Mouse (Mus musculus) heart, postnatal 10 days (tissue): ENCODE data around the gene Prpf40b. TPM values are rescaled to one million over a fixed set of nuclear protein-coding genes. Genes with fewer than 3 reads are reported as not detected.

Experiments
- DNase-seq, 2 experiments: peaks; one replicate each; pipeline ENCODE4 v3.0.0; 2021
- intact Hi-C: fragments of 180-260 bp; cut with DNase I; formaldehyde crosslinking; loops from one replicate; pipeline ENCODE4 v1.15.1; 2025
- total RNA-seq, 2 experiments: library from RNA; stranded (reverse); gene quantifications; 2 replicates each; pipeline ENCODE4 v1.2.3; 2021

The Prpf40b gene
- total RNA-seq, 2 experiments from 2014 or later = 30.5 to 38.7 TPM

DNA sequence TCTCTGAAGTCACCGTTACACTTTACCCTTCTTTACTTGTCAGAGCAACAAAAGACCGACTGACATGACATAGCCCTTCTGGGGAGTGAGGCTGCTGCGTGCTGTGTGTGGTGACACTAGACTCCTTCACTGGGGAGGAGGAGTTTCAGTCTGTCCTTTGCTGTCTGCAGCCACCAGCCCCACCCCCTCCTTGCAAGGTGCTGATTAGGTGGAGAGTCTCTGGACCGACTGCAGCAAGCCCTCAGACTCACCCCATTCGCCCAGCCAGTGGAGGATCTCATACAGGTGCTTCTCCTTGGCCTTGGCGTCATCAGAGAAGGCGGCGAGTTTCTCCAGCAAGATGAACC lies 9.7 kb upstream of the Prpf40b start:
- no peak for DNase-seq
- intact Hi-C loops = no loop called here

DNA sequence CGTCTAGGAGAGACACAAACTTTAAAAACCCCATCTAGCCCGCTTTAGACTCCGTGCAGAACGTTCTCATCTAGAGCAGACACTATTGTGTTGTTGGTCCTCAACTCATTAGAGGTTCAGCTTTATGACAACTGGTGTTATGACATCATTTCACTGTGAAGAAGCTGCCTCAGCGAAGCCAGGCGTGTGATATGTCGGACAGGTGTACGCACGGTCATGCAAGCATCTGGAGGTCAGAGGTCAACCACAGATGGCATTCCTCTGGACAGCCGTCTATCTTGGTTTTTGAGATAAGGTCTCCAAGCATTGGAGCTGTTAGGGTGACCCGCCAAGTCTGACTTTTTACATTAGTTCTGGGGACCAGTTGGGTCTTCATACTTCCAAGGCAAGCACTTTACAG lies 4.3 kb upstream of the Prpf40b start:
- DNase-seq = no peak
- intact Hi-C loops = no loop called here

DNA sequence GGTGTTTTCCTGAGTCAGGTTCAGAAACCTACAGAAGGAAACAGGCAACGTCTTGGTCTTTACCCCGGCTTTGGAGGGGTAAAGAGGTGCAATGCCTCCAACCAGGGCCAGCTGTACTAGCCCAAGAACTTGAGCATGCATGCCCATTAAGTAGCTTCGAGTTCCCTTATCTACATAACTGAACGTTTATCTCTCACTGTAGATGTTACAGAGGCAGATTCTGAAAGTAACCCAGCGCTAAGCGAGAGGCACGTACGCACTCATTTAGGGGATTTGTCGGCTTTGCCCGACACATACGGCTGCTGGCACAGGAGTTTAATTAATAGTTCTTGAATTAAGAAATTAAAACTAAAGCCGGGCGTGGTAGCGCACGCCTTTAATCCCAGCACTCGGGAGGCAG lies 600 bp upstream of the Prpf40b start:
- intact Hi-C loops = no loop called here
- DNase-seq = no peak

DNA sequence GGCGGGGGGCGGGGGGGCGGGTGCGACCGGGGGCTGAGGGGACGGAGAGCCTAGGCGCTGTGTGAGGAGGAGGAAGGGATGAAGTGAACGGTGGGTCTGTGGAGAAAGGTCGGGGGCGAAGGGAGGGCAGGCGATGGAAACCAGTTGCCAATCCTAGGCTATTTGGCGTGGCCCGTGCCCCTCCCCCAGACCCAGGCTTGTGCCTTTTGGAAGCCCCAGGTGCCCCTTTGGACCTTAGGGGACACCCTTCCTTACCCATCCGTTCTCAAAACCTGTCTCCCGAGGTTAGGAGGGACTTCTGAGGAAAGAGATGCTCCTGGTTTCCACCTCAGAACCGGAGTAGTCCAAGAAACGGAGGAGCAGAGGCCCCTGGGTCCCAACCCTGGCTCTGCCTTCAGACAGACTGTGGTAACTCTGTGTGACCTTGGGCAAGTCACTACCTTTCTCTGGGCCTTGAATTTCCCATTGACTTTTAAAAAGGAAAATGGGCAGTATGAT lies 646 bp downstream of the Prpf40b start, which contains the start of gene Fam186b:
Gene Fam186b (minus strand): TSS at position 405 of the 498 bp plus-strand sequence.
- peak; percentile 45 to 62 for DNase-seq
- intact Hi-C loops = no loop called here

DNA sequence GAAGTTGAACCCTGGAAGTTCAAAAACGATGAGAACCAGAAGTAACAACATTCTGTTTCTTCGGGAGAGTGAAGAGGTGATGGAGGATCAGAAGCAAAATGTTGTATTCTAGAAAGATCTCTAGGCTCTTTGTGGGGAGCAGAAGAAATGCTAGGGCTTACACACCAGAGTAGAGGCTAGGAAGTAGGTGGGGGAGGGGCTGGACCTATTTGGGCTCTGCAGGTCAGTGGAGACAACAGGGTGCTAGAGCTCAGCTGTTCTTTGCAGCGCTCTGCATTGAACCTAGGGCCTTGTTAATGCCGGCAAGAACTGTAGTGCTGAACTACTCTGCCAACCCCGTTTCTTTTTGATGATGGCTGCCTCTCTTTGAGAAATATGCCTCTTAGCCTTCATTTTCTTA lies 1.3 kb downstream of the Prpf40b start:
- no peak for DNase-seq
- intact Hi-C loops = no loop called here

DNA sequence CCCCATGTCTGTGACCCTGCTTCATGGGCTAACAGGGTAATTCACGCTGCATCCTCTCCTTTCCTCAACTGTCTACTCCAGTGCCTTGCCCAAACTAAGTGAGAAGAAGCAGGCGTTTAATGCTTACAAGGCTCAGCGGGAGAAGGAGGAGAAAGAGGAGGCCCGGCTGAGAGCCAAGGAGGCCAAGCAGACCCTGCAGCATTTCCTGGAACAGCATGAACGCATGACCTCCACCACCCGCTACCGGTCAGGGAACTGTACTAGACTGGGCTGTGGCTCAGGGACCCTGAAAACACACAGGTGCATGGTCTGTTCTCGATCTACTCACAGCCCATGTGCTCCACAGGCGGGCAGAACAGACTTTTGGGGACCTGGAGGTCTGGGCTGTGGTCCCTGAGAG lies 12.6 kb downstream of the Prpf40b start:
- intact Hi-C loops = no loop called here
- DNase-seq = no peak

DNA sequence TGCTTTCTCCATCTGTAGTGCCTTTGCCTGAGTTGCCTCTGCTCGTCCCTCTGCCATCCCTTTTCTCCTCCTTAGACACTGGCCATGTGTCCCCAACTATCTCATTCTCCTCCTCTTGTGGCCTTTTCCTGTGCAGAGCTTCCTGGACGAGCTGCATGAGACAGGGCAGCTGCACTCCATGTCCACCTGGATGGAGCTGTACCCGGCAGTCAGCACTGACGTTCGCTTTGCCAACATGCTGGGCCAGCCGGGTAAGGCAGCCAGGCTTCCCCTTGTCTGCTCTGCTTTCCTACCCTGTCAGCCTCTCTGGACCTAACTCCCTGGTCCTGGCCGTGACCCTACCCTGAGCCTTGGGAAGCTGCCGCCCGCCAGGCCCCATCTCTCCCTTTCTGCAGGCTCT lies 14.7 kb downstream of the Prpf40b start:
- intact Hi-C loops = no loop called here

DNA sequence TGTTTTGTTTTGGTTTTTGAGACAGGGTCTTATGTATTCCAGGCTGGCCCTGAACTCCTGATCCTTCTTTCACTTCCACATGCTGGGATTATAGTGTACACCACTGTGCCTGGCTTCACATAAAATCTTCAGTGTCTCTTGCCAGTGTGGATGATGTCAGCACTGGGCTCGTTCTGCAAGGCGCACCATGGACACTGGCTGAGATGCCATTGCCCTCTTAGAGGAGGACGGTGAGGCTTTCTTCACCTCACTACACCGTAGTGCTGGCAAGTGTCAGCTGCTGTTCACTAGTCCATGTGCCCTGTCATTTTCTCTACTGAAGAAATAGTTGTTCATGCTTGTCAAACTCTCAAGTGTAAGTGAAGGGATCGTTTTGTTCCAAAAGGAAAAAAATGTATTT lies 15.7 kb downstream of the Prpf40b start:
- intact Hi-C loops = no loop called here
- no peak for DNase-seq

More for the DNA sequence above, 14.7 kb downstream of the Prpf40b start:
- no peak for DNase-seq

DNA sequence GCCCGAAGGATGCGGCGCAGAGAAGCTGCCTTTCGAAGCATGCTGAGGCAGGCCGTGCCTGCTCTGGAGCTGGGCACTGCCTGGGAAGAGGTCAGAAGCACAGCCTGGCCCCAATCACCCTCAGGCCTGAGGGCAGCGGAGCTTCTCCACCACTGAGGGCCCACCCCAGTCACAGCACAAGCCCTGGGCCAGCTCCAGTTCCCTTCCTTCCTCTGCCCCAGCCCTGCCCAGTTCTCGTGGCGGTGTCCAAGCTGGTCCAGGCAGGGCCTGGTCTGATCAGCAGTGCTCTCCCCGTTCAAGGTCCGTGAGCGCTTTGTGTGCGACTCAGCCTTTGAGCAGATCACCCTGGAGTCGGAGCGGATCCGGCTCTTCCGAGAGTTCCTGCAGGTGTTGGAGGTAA lies 20.0 kb downstream of the Prpf40b start:
- no peak for DNase-seq
- intact Hi-C loops = no loop called here

DNA sequence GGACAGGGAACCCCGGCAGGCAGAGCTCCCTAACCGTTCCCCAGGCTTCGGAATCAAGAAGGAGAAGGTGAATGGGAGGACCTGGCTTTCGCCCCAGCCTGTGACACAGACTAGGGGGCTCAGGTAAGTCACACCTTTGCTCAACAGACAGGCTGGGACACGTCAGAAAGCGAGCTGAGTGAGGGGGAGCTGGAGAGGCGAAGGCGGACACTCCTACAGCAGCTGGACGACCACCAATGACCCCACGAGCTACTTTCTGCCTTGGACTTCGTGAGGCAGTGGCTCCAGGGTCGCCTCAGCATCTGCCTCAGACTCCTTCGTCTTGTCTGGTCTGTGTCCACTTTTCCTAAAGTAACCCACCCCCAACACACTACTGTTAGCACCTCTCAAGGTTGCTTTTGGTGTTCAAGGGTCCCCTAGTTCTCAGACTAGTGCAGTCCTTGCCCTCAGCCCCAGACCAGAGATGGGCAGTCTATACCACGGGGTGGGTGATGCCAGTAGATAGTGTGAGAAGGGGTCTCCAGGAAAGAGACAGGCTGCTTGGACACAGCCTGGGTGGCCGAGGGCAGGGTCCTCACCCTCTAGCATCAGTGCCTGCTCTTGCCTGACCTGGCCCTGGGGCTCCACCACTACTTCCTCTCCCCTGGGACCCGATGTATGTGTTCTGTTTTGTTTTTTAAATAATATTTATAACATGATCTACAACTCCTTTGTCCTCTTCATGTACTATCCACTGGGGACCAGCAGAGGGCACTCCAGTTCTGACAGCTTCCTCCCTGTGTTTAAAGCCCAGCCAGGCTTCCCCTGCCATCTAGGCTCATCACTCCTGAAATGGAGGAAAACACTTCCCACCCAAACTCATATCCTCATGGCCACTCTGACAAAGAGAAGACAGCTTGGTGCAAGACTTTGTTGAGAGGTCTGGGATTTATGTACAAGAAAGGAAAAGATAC lies 21.7 kb downstream of the Prpf40b start:
- intact Hi-C loops = loop anchor here (1.0 kb wide), 2 partner anchors 17 to 54 kb away; partner anchors contain the start of gene Fmnl3

DNA sequence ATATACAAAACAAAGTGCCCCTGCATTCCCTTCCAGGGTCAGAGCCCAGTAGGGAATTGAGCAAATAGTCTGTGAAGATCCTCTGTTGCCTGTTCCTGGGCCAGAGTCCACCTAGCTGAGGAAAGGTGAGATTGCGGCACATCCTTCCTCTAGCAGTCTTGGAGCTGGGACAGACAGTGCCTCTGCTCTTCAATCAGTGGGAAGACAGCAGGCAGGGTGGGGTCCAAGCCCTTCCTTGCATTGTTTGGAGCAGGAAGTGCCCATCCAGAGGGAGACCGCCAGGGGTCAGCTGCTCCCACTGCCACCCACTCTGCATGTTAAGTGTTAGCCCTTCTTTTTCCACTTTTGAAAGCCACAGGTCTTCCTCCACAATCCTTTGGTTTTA lies 22.4 kb downstream of the Prpf40b start:
- peak; percentile 61 to 67 for DNase-seq
- intact Hi-C loops = loop anchor here (1.0 kb wide), 2 partner anchors 16 to 53 kb away; partner anchors contain the start of gene Fmnl3

More for the DNA sequence above, 21.7 kb downstream of the Prpf40b start:
- DNase-seq = peak; percentile 86 to 89

DNA sequence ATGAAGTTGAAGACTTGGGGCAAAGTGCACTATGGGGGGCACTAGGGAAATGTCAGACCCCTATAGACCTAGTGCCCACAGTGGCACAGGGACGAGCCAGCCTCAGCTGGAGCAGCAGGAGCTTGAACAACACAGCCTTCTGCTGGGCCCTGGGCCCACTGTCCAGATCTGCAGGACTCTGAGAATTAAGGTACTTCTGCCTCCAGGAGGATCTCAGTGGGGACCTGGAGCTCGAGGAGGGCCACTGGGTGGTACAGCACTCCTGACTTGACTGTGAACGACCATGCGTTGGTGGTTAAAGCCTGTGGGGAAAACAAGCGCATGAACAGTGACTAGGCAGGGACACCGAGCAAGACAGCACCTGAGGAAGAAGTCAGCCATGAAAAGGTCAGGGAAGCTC lies 23.2 kb downstream of the Prpf40b start:
- intact Hi-C loops = no loop called here
- DNase-seq = no peak

DNA sequence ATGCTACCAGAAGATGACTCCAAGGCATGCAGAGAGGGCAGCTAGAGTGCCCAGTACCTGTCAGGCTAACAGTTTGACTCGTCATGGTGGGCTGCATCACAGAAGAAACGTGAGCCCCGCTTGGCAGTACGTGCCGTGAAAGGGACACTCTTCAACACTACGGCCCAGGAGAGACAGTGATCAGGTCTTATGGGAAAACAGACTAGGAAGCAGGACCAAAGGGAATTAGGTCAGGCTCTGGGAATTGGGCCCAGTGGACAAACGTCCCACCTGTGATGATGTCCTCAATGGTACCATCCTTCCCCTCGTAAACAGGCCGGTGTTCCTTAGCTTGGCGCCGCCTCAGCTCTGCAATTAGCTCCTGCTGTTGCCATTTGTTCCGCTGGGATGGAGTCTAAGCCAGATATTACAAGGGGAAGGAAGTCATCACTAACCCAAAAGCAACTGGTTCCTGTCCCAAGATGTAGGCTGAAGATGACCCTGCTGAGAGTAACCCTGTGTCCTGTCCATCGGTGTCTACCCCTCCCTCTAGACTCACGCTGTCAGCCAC lies 24.0 kb downstream of the Prpf40b start:
- intact Hi-C loops = no loop called here
- DNase-seq = no peak

DNA sequence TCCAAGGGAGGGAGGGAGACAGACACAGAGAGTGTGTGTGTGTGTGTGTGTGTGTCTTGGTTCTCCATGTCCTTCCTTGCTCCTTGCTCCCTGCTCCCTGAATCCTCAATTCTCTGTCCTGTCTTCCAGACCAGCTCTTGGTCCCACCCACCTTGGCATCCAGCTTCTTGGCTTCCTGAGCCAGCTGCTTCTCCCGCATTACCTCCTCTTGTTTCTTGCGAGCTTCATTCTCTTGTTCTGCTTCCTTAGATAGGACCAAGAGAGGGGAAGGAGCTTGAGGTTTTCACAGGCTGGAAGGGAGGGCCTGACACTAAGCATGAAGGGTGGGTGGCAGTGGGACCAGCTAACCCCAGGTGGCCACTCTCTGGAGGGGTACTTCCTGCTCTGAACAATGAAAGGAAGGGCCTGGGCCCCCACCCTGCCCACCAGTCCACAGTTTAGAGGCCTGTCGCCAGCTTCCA lies 24.6 kb downstream of the Prpf40b start:
- peak in 1 of 2 experiments; percentile 53 for DNase-seq
- intact Hi-C loops = no loop called here

DNA sequence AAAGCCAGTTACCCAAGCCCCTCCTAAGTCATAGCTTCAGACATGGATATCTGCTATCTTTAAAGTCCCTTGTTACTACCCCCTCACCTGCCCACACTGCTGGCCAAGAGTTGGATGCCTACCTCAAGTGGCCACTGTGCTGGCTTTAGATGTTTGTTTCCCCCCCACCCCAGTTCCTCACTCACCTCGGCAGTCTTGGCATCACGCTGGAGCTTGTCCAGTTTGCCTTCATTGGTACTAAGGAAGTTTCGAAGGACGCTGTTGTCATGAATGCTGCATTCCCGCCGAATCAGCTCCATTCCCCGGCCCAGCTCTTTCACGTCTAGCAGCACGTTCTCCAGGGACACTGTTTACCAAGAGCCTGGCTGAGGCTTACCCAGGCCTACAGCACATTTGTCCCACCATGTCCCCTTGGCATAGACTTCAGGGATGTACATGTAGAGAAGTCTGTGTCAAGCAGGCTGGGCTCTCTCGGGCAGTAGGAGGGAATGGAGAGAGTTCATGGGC lies 25.3 kb downstream of the Prpf40b start:
- intact Hi-C loops = loop anchor here (5.0 kb wide), 1 partner anchor 147 kb away; no protein-coding TSS in a partner anchor
- DNase-seq = no peak

DNA sequence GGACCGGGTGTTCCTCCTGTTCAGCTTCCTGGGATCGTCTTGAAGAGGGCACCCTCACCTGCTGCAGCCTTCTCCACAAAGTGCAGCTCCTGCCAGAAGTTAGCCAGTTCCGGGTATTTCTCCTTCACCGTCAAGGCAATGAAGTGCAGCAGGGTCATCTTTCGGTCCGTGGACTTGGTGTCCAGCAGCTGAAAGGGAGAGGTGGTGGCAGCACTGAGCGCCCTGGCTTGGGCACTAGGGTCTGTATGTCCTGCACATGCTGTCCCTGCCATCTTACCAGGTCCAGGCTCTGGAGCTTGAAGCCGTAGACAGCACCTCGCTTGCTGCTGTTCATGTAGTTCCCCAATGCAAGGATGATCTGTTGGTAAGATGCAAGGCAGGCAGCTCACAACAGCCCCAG lies 26.1 kb downstream of the Prpf40b start:
- no peak for DNase-seq
- intact Hi-C loops = loop anchor here (5.0 kb wide), 1 partner anchor 146 kb away; no protein-coding TSS in a partner anchor

DNA sequence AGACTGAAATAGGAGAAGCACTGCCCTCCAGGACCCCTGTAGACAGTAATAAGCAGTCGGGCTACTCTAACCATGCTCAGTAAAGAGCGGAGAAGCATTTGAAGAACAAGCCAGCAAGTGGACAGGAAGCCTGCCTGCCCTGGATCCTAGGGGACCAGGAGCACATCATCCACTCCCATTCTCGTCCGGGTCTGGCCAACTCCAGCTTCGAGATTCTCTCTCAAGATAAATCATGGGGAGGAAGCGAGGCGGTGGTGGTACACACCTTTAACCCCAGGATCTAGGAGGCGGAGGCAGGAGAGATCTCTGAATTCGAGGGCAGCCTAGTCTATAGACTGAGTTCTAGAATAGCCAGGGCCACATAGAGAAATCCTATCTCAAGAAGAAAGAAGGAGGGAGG lies 29.3 kb downstream of the Prpf40b start:
- intact Hi-C loops = loop anchor here (5.0 kb wide), 1 partner anchor 143 kb away; no protein-coding TSS in a partner anchor
- no peak for DNase-seq

DNA sequence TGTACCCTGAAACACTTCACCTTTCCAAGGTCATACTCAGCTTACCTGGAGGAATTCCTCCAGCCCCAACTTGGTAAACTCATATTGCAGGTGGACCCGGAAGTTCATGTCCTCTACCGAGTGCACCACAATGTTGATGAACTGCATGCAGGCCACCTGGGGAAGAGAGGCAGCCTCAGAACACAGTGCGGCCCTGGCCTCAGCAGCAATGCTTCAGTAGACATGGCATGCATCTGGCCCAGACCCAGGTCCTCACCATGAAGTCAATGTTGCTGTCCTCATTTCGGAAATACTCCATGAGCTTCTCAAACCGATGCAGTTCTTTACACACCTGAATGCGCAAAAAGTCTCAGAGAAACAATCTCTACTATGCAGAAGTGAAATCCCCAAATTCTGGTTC lies 30.7 kb downstream of the Prpf40b start:
- DNase-seq = no peak
- intact Hi-C loops = no loop called here

DNA sequence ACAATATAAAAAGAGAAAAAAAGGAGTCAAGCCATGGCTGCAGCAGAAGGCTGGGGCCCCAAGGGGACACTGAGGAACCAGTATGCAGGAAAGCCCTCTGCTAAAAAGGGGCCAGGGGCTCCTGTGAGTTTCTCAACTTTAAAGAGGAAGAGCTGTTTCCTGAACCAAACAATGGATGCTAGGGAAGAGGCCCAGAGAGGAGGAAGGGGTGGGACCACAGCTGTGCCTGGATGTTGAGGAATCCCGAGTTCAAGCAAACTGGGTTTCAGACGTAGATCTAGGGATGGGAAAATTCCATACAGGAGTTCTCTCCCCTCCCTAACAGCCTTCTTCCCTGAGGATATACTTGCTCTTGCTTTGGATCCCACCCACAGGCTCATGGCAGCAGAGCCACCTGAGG lies 31.5 kb downstream of the Prpf40b start:
- intact Hi-C loops = no loop called here
- no peak for DNase-seq

DNA sequence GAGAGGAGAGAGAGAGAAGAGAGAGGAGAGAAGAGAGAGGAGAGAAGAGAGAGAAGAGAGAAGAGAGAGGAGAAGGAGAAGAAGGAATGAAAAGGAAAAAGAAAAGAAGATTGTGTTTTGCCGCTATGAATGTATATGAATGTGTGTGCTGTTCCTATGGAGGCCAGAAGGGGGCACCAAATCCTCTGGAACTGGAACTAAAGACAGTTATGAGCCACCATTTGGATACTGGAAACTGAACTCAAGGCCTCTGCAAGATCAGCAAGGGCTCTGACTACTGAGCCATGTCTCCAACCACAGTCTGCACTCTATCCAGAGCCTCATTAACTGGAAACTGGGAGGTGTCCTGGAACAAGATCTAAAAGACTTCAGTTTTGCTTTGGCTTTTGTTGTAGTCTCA lies 32.1 kb downstream of the Prpf40b start:
- no peak for DNase-seq
- intact Hi-C loops = no loop called here

DNA sequence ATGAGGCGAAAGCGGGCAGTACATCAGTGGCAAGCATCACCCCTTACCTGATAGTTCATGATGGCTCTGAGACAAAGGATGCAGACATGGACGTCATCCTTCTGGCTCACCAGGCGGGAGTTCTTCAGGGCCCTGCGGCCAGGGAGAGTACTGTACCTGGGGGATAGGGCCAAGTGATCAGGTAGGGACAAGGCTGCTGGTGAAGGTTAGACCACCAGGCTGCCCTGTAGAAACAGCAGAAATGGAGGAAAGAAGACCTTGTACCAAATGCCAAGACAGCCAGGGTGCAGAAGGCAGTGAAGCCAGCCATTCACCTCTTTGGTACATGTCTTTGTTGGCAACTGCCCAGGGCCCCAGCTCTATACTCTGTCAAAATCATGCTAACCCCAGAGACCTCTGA lies 33.1 kb downstream of the Prpf40b start:
- DNase-seq = no peak
- intact Hi-C loops = no loop called here
